Mouse (Mus musculus) 416B (cell line): ENCODE measurements around the gene Mta3.
"Not testable (repeated sequence)": the region's sequence is repeated elsewhere in the genome, so short reads cannot be mapped to it uniquely, and the experiment has no call there.

Source experiments
- DNase-seq: peaks from one replicate; pipeline ENCODE4 v3.0.0; 2011; ENCODE audit warnings: low read depth

The Mta3 gene

GRCm38 (mm10) chr17:83850458-83850857 is 144.5 kb downstream of the Mta3 start:
- DNase-seq = peak; percentile 76

GRCm38 (mm10) chr17:83850864-83851263 is 144.9 kb downstream of the Mta3 start:
- DNase-seq = no peak

- peak; percentile 58 for DNase-seq
These were observed 147.9 kb downstream of the Mta3 start for GRCm38 (mm10) chr17:83853831-83854230.

- peak; percentile 93 for DNase-seq
These were observed 148.4 kb downstream of the Mta3 start for GRCm38 (mm10) chr17:83854284-83854918.

- no peak for DNase-seq
These were observed 152.4 kb downstream of the Mta3 start for GRCm38 (mm10) chr17:83858413-83858812.

GRCm38 (mm10) chr17:83859639-83860038 is 153.7 kb downstream of the Mta3 start:
- no peak for DNase-seq

GRCm38 (mm10) chr17:83860224-83860623 is 154.3 kb downstream of the Mta3 start:
- no peak for DNase-seq

GRCm38 (mm10) chr17:83860968-83861367 is 155.0 kb downstream of the Mta3 start:
- DNase-seq = not testable (repeated sequence)

- peak; percentile 93 for DNase-seq
These were observed 155.6 kb downstream of the Mta3 start for GRCm38 (mm10) chr17:83861444-83862133.

GRCm38 (mm10) chr17:83862134-83862881 is 156.3 kb downstream of the Mta3 start:
- peak; percentile 54 for DNase-seq

- no peak for DNase-seq
These were observed 159.4 kb downstream of the Mta3 start for GRCm38 (mm10) chr17:83865366-83865765.

GRCm38 (mm10) chr17:83866582-83866981 is 160.6 kb downstream of the Mta3 start:
- no peak for DNase-seq

- no peak for DNase-seq
These were observed 164.4 kb downstream of the Mta3 start for GRCm38 (mm10) chr17:83870385-83870784.
